In genomic region chr7:140333717-140334116, GRCm38 (mm10) we compare ENCODE assay signal across 22 mouse cellular contexts. TPM values are rescaled to one million over a fixed set of nuclear protein-coding genes. Genes with fewer than 3 reads are reported as not detected.
"Had no signal": no experiment of that assay in that cellular context is flagged by ENCODE, and none has a peak within 500 bp of the region (broad histone marks: within the 10 kb centered on the region; RNA-seq: fewer than 3 reads in every experiment).

TSS of gene Olfr527 (plus strand) at chr7:140334017.

- DNase-seq: liver, postnatal 0 days; lung, adult 2 months; lung, postnatal 14 days; lung, postnatal 36 days; right cerebral cortex, postnatal 14 days; thymus, adult 2 months; thymus, postnatal 25 days; thymus, postnatal 4 days had no signal

- ATAC-seq: liver, postnatal 0 days; lung, postnatal 0 days; midbrain, embryonic 15.5 days had no signal

- H3K36me3 ChIP-seq: lung, embryonic 15.5 days; midbrain, embryonic 15.5 days; neural tube, embryonic 12.5 days; stomach, embryonic 15.5 days had no signal

- H3K9me3 ChIP-seq: lung, embryonic 15.5 days; megakaryocyte, embryonic 14.5 days; midbrain, embryonic 15.5 days; neural tube, embryonic 12.5 days; stomach, embryonic 15.5 days had no signal

- H3K4me1 ChIP-seq: lung, embryonic 15.5 days; megakaryocyte, embryonic 14.5 days; midbrain, embryonic 15.5 days; neural tube, embryonic 12.5 days; stomach, embryonic 15.5 days had no signal

- H3K27me3 ChIP-seq: lung, embryonic 15.5 days; midbrain, embryonic 15.5 days; neural tube, embryonic 12.5 days; stomach, embryonic 15.5 days had no signal

- H3K4me2 ChIP-seq: lung, embryonic 15.5 days; midbrain, embryonic 11.5 days; midbrain, embryonic 15.5 days; neural tube, embryonic 12.5 days; stomach, embryonic 15.5 days had no signal

- H3K27ac ChIP-seq: lung, embryonic 15.5 days; macrophage; midbrain, embryonic 15.5 days; neural tube, embryonic 12.5 days; stomach, embryonic 15.5 days; stomach, postnatal 0 days had no signal

- H3K9ac ChIP-seq: liver, postnatal 0 days; lung, embryonic 15.5 days; midbrain, embryonic 15.5 days; neural tube, embryonic 12.5 days; stomach, embryonic 15.5 days had no signal

- H3K4me3 ChIP-seq: lung, embryonic 15.5 days; megakaryocyte, embryonic 14.5 days; midbrain, embryonic 15.5 days; neural tube, embryonic 12.5 days; stomach, embryonic 15.5 days had no signal

RNA-seq across cellular contexts. Expression of gene Olfr527, which starts in this region (rescaled TPM):
- polyA plus RNA-seq: liver, postnatal 0 days; lung, adult 2 months; lung, embryonic 15.5 days; lung, postnatal 0 days; macrophage; midbrain, embryonic 11.5 days; midbrain, embryonic 15.5 days; midbrain, postnatal 0 days; neural tube, embryonic 12.5 days; neural tube, embryonic 14.5 days; spleen, adult 2 months; stomach, embryonic 15.5 days; stomach, postnatal 0 days; testis, adult 2 months; urinary bladder, adult 2 months had no signal
